Mouse (Mus musculus) limb, embryonic 15.5 days (tissue): Measurements from ENCODE around the gene Abca1. TPM values are rescaled to one million over a fixed set of nuclear protein-coding genes. Genes with fewer than 3 reads are reported as not detected.
A peak's percentile ranks its signal among the peaks of the same experiment; 100 is the strongest.

ENCODE experiments used
- ATAC-seq: fragments of 200-750 bp; cut with Nextera tagmentation; 2 replicates; pipeline ENCODE4 v1.8.0; 2017; ENCODE audit warnings: low read depth, moderate TSS enrichment; ENCODE audit not compliant: insufficient number of reproducible peaks, low FRiP score, low TSS enrichment
- H3K27ac ChIP-seq: fragments of 300-500 bp; sonication (generic); 2 replicates; pipeline ENCODE4 v1.5.1; 2015; ENCODE audit warnings: moderate library complexity, mild to moderate bottlenecking, inconsistent platforms
- H3K27me3 ChIP-seq: fragments of 300-500 bp; sonication (generic); 2 replicates; pipeline ENCODE4 v1.6.1; 2015; ENCODE audit warnings: inconsistent platforms
- H3K36me3 ChIP-seq: fragments of 300-500 bp; sonication (generic); 2 replicates; pipeline ENCODE4 v1.6.1; 2015; ENCODE audit warnings: inconsistent platforms
- H3K4me1 ChIP-seq: fragments of 300-500 bp; sonication (generic); 2 replicates; pipeline ENCODE4 v1.6.1; 2015; ENCODE audit warnings: inconsistent platforms
- H3K4me2 ChIP-seq: fragments of 300-500 bp; sonication (generic); 2 replicates; pipeline ENCODE4 v1.6.1; 2015; ENCODE audit warnings: mild to moderate bottlenecking, inconsistent platforms
- H3K4me3 ChIP-seq: fragments of 300-500 bp; sonication (generic); 2 replicates; pipeline ENCODE4 v1.5.1; 2015; ENCODE audit warnings: mild to moderate bottlenecking, inconsistent platforms
- H3K9ac ChIP-seq: fragments of 300-500 bp; sonication (generic); 2 replicates; pipeline ENCODE4 v1.6.1; 2015; ENCODE audit warnings: inconsistent platforms
- H3K9me3 ChIP-seq: fragments of 300-500 bp; sonication (generic); 2 replicates; pipeline ENCODE4 v1.6.1; 2016; ENCODE audit warnings: inconsistent platforms
- WGBS: fragments of 180-500 bp; shearing (Covaris S2); methylation state at CpG from one replicate; pipeline ENCODE4 v1.1.7; 2015; 5-methylcytosine and 5-hydroxymethylcytosine counted together
- polyA plus RNA-seq: library from polyadenylated mRNA; unstranded; fragments of >200 nt; fragmentation: Nextera tagmentation; extraction: Ambion mirVana; gene quantifications from 2 replicates; pipeline ENCODE4 v1.2.1, GENCODE M21; 2015

Gene Abca1
- polyA plus RNA-seq, 1 experiment from 2014 or later, result 8.3 TPM

- Histone ChIP-seq H3K4me2 (no peak overlapping the region), H3K4me3 (no peak overlapping the region), H3K27ac (no peak overlapping the region), H3K4me1 (no peaks in the 10 kb centered on the region), H3K36me3 (peaks cover 53% of the 10 kb centered on the region), H3K27me3 (no peaks in the 10 kb centered on the region), H3K9ac (no peak overlapping the region), H3K9me3 (no peaks in the 10 kb centered on the region)
- 85% methylated on average over 1 of the region's 1 CpGs for WGBS
- no peak for ATAC-seq
Observed at GRCm38 (mm10) chr4:53018392-53018791, 141.3 kb downstream of the Abca1 start.

- no peak overlapping the region for H3K4me3 ChIP-seq
- WGBS, result 85% methylated on average over 3 of the region's 3 CpGs
- no peak overlapping the region for H3K27ac ChIP-seq
- no peak overlapping the region for H3K9ac ChIP-seq
- peaks cover 34% of the 10 kb centered on the region for H3K36me3 ChIP-seq
- no peak overlapping the region for H3K4me2 ChIP-seq
- ATAC-seq, result no peak
- H3K4me1 ChIP-seq, result 0 out of 2 replicates have a peak, but pooled peaks cover 7% of the 10 kb centered on the region
- H3K9me3 ChIP-seq, result no peaks in the 10 kb centered on the region
- no peaks in the 10 kb centered on the region for H3K27me3 ChIP-seq
Observed at GRCm38 (mm10) chr4:53015024-53015423, 144.7 kb downstream of the Abca1 start.

- no peak overlapping the region for H3K27ac ChIP-seq
- no peak overlapping the region for H3K4me2 ChIP-seq
- ATAC-seq, result no peak
- peaks cover 29% of the 10 kb centered on the region for H3K36me3 ChIP-seq
- H3K4me1 ChIP-seq, result 0 out of 2 replicates have a peak, but pooled peaks cover 7% of the 10 kb centered on the region
- H3K9ac ChIP-seq, result no peak overlapping the region
- no peaks in the 10 kb centered on the region for H3K9me3 ChIP-seq
- no peaks in the 10 kb centered on the region for H3K27me3 ChIP-seq
- no peak overlapping the region for H3K4me3 ChIP-seq
- 89% methylated on average over 7 of the region's 7 CpGs for WGBS
Observed at GRCm38 (mm10) chr4:53014421-53014820, 145.3 kb downstream of the Abca1 start.

GRCm38 (mm10) chr4:53011732-53012361 is 147.8 kb downstream of the Abca1 start, which contains the start of gene Nipsnap3b:
TSS of gene Nipsnap3b (plus strand) at chr4:53011880.
- H3K9ac ChIP-seq, result peak within 1 kb of the TSS; percentile 67

GRCm38 (mm10) chr4:53009871-53010270 is 149.8 kb downstream of the Abca1 start:
- Histone ChIP-seq H3K36me3 (no peaks in the 10 kb centered on the region; the same call in 1 of the 2 replicates), H3K9ac (no peak overlapping the region), H3K4me3 (no peak overlapping the region), H3K27me3 (no peaks in the 10 kb centered on the region), H3K9me3 (no peaks in the 10 kb centered on the region), H3K27ac (no peak overlapping the region), H3K4me1 (0 out of 2 replicates have a peak, but pooled peaks cover 7% of the 10 kb centered on the region), H3K4me2 (no peak overlapping the region)
- no peak for ATAC-seq
- WGBS, result 96% methylated on average over 4 of the region's 4 CpGs

More at GRCm38 (mm10) chr4:53011732-53012361, 147.8 kb downstream of the Abca1 start, which contains the start of gene Nipsnap3b:
- ATAC-seq, result peak; percentile 96
- Histone ChIP-seq H3K4me2 (peak within 1 kb of the TSS; percentile 63), H3K27me3 (no peaks in the 10 kb centered on the region), H3K4me1 (0 out of 2 replicates have a peak, but pooled peaks cover 7% of the 10 kb centered on the region), H3K4me3 (peak within 1 kb of the TSS; percentile 91), H3K27ac (peak within 1 kb of the TSS; percentile 90), H3K36me3 (peaks cover 15% of the 10 kb centered on the region), H3K9me3 (no peaks in the 10 kb centered on the region)
- under 1% methylated on average over 57 of the region's 63 CpGs for WGBS

- Histone ChIP-seq H3K9ac (no peak overlapping the region), H3K4me1 (0 out of 2 replicates have a peak, but pooled peaks cover 7% of the 10 kb centered on the region), H3K27me3 (no peaks in the 10 kb centered on the region), H3K9me3 (no peaks in the 10 kb centered on the region), H3K4me2 (no peak overlapping the region), H3K27ac (no peak overlapping the region), H3K4me3 (no peak overlapping the region), H3K36me3 (no peaks in the 10 kb centered on the region)
- ATAC-seq, result no peak
- 75% methylated on average over 4 of the region's 4 CpGs for WGBS
Observed at GRCm38 (mm10) chr4:53009183-53009582, 150.5 kb downstream of the Abca1 start.

GRCm38 (mm10) chr4:53000154-53000553 is 159.5 kb downstream of the Abca1 start:
- no peaks in the 10 kb centered on the region for H3K4me1 ChIP-seq
- no peak overlapping the region for H3K4me2 ChIP-seq
- 60% methylated on average over 8 of the region's 8 CpGs for WGBS
- no peak overlapping the region for H3K4me3 ChIP-seq
- no peak overlapping the region for H3K27ac ChIP-seq
- H3K9ac ChIP-seq, result no peak overlapping the region
- ATAC-seq, result no peak
- no peaks in the 10 kb centered on the region for H3K9me3 ChIP-seq
- H3K36me3 ChIP-seq, result no peaks in the 10 kb centered on the region
- no peaks in the 10 kb centered on the region for H3K27me3 ChIP-seq

GRCm38 (mm10) chr4:52999449-52999848 is 160.2 kb downstream of the Abca1 start:
- H3K27me3 ChIP-seq, result no peaks in the 10 kb centered on the region
- no peak overlapping the region for H3K4me2 ChIP-seq
- H3K4me3 ChIP-seq, result no peak overlapping the region
- 92% methylated on average over 6 of the region's 6 CpGs for WGBS
- no peaks in the 10 kb centered on the region for H3K9me3 ChIP-seq
- no peak for ATAC-seq
- H3K4me1 ChIP-seq, result no peaks in the 10 kb centered on the region
- H3K27ac ChIP-seq, result no peak overlapping the region
- no peaks in the 10 kb centered on the region for H3K36me3 ChIP-seq
- no peak overlapping the region for H3K9ac ChIP-seq

GRCm38 (mm10) chr4:52989248-52989647 is 170.4 kb downstream of the Abca1 start, which contains the start of gene Nipsnap3a:
TSS of gene Nipsnap3a (plus strand) at chr4:52989272.
- Histone ChIP-seq H3K4me3 (peak within 1 kb of the TSS; percentile 10), H3K9ac (no peak within 1 kb of the TSS), H3K9me3 (no peaks in the 10 kb centered on the region), H3K27me3 (peaks cover 3% of the 10 kb centered on the region; the same call in 1 of the 2 replicates), H3K4me1 (peaks cover 5% of the 10 kb centered on the region; the same call in 1 of the 2 replicates), H3K27ac (no peak within 1 kb of the TSS), H3K36me3 (no peaks in the 10 kb centered on the region), H3K4me2 (peak within 1 kb of the TSS; percentile 42)
- 21% methylated on average over 12 of the region's 12 CpGs for WGBS
- ATAC-seq, result 0 out of 2 replicates have a peak, but pooled peaks have one; percentile 48

GRCm38 (mm10) chr4:52986266-52986665 is 173.4 kb downstream of the Abca1 start:
- H3K9ac ChIP-seq, result no peak overlapping the region

GRCm38 (mm10) chr4:52985216-52985615 is 174.5 kb downstream of the Abca1 start:
- peaks cover 9% of the 10 kb centered on the region; the same call in 1 of the 2 replicates for H3K27me3 ChIP-seq
- H3K27ac ChIP-seq, result no peak overlapping the region
- H3K36me3 ChIP-seq, result no peaks in the 10 kb centered on the region
- peaks cover 5% of the 10 kb centered on the region; the same call in 1 of the 2 replicates for H3K4me1 ChIP-seq
- H3K9ac ChIP-seq, result no peak overlapping the region
- 70% methylated on average over 2 of the region's 2 CpGs for WGBS
- no peaks in the 10 kb centered on the region for H3K9me3 ChIP-seq
- ATAC-seq, result no peak
- no peak overlapping the region for H3K4me3 ChIP-seq
- H3K4me2 ChIP-seq, result no peak overlapping the region

More at GRCm38 (mm10) chr4:52986266-52986665, 173.4 kb downstream of the Abca1 start:
- peaks cover 9% of the 10 kb centered on the region; the same call in 1 of the 2 replicates for H3K27me3 ChIP-seq
- 83% methylated on average over 2 of the region's 2 CpGs for WGBS
- H3K9me3 ChIP-seq, result no peaks in the 10 kb centered on the region
- H3K4me1 ChIP-seq, result peaks cover 5% of the 10 kb centered on the region; the same call in 1 of the 2 replicates
- H3K36me3 ChIP-seq, result no peaks in the 10 kb centered on the region
- no peak overlapping the region for H3K4me2 ChIP-seq
- H3K27ac ChIP-seq, result no peak overlapping the region
- no peak for ATAC-seq
- H3K4me3 ChIP-seq, result no peak overlapping the region
